Mouse (Mus musculus) MEL (cell line): ENCODE measurements around the gene Arhgap21. TPM values are rescaled to one million over a fixed set of nuclear protein-coding genes. Genes with fewer than 3 reads are reported as not detected.

Source experiments
- DNase-seq: peaks from one replicate; pipeline ENCODE4 v3.0.0; 2011; ENCODE audit warnings: low read depth, low spot score
- H3K27ac ChIP-seq: 2 replicates; pipeline ENCODE4 v1.5.1; 2012; ENCODE audit warnings: low read depth, mild to moderate bottlenecking, control low read depth, low read length, moderate library complexity; ENCODE audit not compliant: control insufficient read depth
- H3K27me3 ChIP-seq, 2 experiments: fragments of 150-350 bp in 1 of 2; sonication (generic) in 1 of 2; 2 replicates each; pipeline ENCODE4 v1.6.1; 2012; ENCODE audit warnings: low read length in 2 of 2, mild to moderate bottlenecking in 2 of 2, improper control_type of control experiment in 1 of 2, moderate library complexity in 1 of 2; ENCODE audit not compliant: insufficient read depth in 2 of 2, control insufficient read depth in 1 of 2
- H3K36me3 ChIP-seq, 2 experiments: 2 replicates each; pipeline ENCODE4 v1.6.1; 2012 to 2014; ENCODE audit warnings: low read length in 2 of 2, improper control_type of control experiment in 1 of 2, inconsistent platforms in 1 of 2, mild to moderate bottlenecking in 1 of 2; ENCODE audit not compliant: insufficient read depth in 2 of 2, control insufficient read depth in 1 of 2
- H3K4me1 ChIP-seq, 2 experiments: fragments of 150-350 bp in 1 of 2; sonication (generic) in 1 of 2; 2 replicates each; pipeline ENCODE4 v1.6.1; 2012; ENCODE audit warnings: low read length in 2 of 2, improper control_type of control experiment in 1 of 2, mild to moderate bottlenecking in 1 of 2; ENCODE audit not compliant: insufficient read depth in 2 of 2, control insufficient read depth in 1 of 2
- H3K4me3 ChIP-seq, 2 experiments: fragments of 150-350 bp in 1 of 2; sonication (generic) in 1 of 2; 2 replicates each; pipeline ENCODE4 v1.5.1; 2012; ENCODE audit warnings: low read depth in 2 of 2, low read length in 2 of 2, mild to moderate bottlenecking in 2 of 2, moderate library complexity in 2 of 2, control low read depth in 1 of 2, improper control_type of control experiment in 1 of 2; ENCODE audit not compliant: control insufficient read depth in 1 of 2, insufficient read depth in 1 of 2
- H3K79me2 ChIP-seq: 2 replicates; pipeline ENCODE4 v1.6.1; 2012; ENCODE audit warnings: mild to moderate bottlenecking, low read length, moderate library complexity; ENCODE audit not compliant: control insufficient read depth, poor library complexity, insufficient read depth
- H3K9ac ChIP-seq: 2 replicates; pipeline ENCODE4 v1.6.1; 2012; ENCODE audit warnings: low read depth, mild to moderate bottlenecking, control low read depth, low read length, moderate library complexity; ENCODE audit not compliant: control insufficient read depth, poor library complexity, severe bottlenecking
- H3K9me3 ChIP-seq: fragments of 150-350 bp; sonication (generic); replicated peaks from 2 replicates; pipeline ENCODE4 v1.6.1; 2012; ENCODE audit warnings: mild to moderate bottlenecking, low read length, improper control_type of control experiment, moderate library complexity; ENCODE audit not compliant: insufficient read depth
- CHD1 ChIP-seq: IDR thresholded peaks from 2 replicates; pipeline ENCODE4 v1.6.1; 2012; ENCODE audit warnings: low read depth, mild to moderate bottlenecking, inconsistent platforms, low read length, improper control_type of control experiment
- CHD2 ChIP-seq: IDR thresholded peaks from 2 replicates; pipeline ENCODE4 v1.6.1; 2011; ENCODE audit warnings: low read length, improper control_type of control experiment
- CTCF ChIP-seq, 3 experiments: IDR thresholded peaks in 2 of 3; conservative IDR thresholded peaks in 1 of 3; 2 replicates each; pipeline ENCODE4 v1.5.1; 2011 to 2012; ENCODE audit warnings: low read length in 3 of 3, low read depth in 2 of 3, mild to moderate bottlenecking in 2 of 3, improper control_type of control experiment in 1 of 3, inconsistent platforms in 1 of 3, mixed read lengths in 1 of 3, moderate library complexity in 1 of 3; ENCODE audit not compliant: control insufficient read depth in 1 of 3, insufficient read depth in 1 of 3, poor library complexity in 1 of 3, severe bottlenecking in 1 of 3
- EP300 ChIP-seq, 2 experiments: IDR thresholded peaks; 2 replicates each; pipeline ENCODE4 v1.6.1; 2011; ENCODE audit warnings: improper control_type of control experiment in 2 of 2, low read length in 2 of 2, low read depth in 1 of 2, mild to moderate bottlenecking in 1 of 2
- GABPA ChIP-seq: IDR thresholded peaks from 2 replicates; pipeline ENCODE4 v1.6.1; 2012; ENCODE audit warnings: low read depth, mild to moderate bottlenecking, inconsistent platforms, low read length, improper control_type of control experiment, moderate library complexity
- HCFC1 ChIP-seq: IDR thresholded peaks from 2 replicates; pipeline ENCODE4 v1.6.1; 2012; ENCODE audit warnings: low read depth, mild to moderate bottlenecking, inconsistent platforms, low read length, improper control_type of control experiment, moderate library complexity
- MYC ChIP-seq: IDR thresholded peaks from 2 replicates; pipeline ENCODE4 v1.6.1; 2011; ENCODE audit warnings: low read depth, mild to moderate bottlenecking, low read length, improper control_type of control experiment, moderate library complexity
- NELFE ChIP-seq: IDR thresholded peaks from 2 replicates; pipeline ENCODE4 v1.6.1; 2011; ENCODE audit warnings: low read depth, low read length, improper control_type of control experiment
- NRF1 ChIP-seq: IDR thresholded peaks from 2 replicates; pipeline ENCODE4 v1.6.1; 2014; ENCODE audit warnings: low read depth, mild to moderate bottlenecking, inconsistent platforms, low read length, improper control_type of control experiment, moderate library complexity; ENCODE audit not compliant: poor library complexity, insufficient read depth, severe bottlenecking
- POLR2A ChIP-seq, 2 experiments: IDR thresholded peaks; 2 replicates each; pipeline ENCODE4 v1.6.1; 2011 to 2012; ENCODE audit warnings: low read length in 2 of 2, mild to moderate bottlenecking in 2 of 2, control low read depth in 1 of 2, improper control_type of control experiment in 1 of 2, low read depth in 1 of 2, moderate library complexity in 1 of 2; ENCODE audit not compliant: control insufficient read depth in 1 of 2, insufficient read depth in 1 of 2, poor library complexity in 1 of 2
- POLR2AphosphoS2 ChIP-seq: IDR thresholded peaks from 2 replicates; pipeline ENCODE4 v1.6.1; 2011; ENCODE audit warnings: low read length, improper control_type of control experiment
- POLR2AphosphoS5 ChIP-seq: IDR thresholded peaks from 2 replicates; pipeline ENCODE4 v1.6.1; 2012; ENCODE audit warnings: low read depth, borderline replicate concordance, mild to moderate bottlenecking, inconsistent platforms, low read length, moderate library complexity, mixed read lengths
- RAD21 ChIP-seq: IDR thresholded peaks from 2 replicates; pipeline ENCODE4 v1.6.1; 2011; ENCODE audit warnings: mild to moderate bottlenecking, low read depth, low read length, improper control_type of control experiment
- RCOR1 ChIP-seq: IDR thresholded peaks from 2 replicates; pipeline ENCODE4 v1.6.1; 2012; ENCODE audit warnings: low read depth, mild to moderate bottlenecking, inconsistent platforms, low read length, improper control_type of control experiment
- SMC3 ChIP-seq: IDR thresholded peaks from 2 replicates; pipeline ENCODE4 v1.6.1; 2011; ENCODE audit warnings: low read depth, low read length, improper control_type of control experiment
- TBP ChIP-seq: IDR thresholded peaks from 2 replicates; pipeline ENCODE4 v1.8.0; 2011; ENCODE audit warnings: low read depth, low read length, improper control_type of control experiment
- UBTF ChIP-seq: IDR thresholded peaks from 2 replicates; pipeline ENCODE4 v1.6.1; 2012; ENCODE audit warnings: low read depth, mild to moderate bottlenecking, inconsistent platforms, low read length, improper control_type of control experiment, moderate library complexity, borderline replicate concordance; ENCODE audit not compliant: insufficient read depth
- USF1 ChIP-seq: IDR thresholded peaks from 2 replicates; pipeline ENCODE4 v1.6.1; 2014; ENCODE audit warnings: low read depth, mild to moderate bottlenecking, inconsistent platforms, low read length, improper control_type of control experiment, moderate library complexity
- ZC3H11A ChIP-seq: IDR thresholded peaks from 2 replicates; pipeline ENCODE4 v1.6.1; 2012; ENCODE audit warnings: low read depth, mild to moderate bottlenecking, inconsistent platforms, low read length, improper control_type of control experiment
- ZKSCAN1 ChIP-seq: IDR thresholded peaks from 2 replicates; pipeline ENCODE4 v1.6.1; 2012; ENCODE audit warnings: low read depth, mild to moderate bottlenecking, inconsistent platforms, low read length, improper control_type of control experiment, moderate library complexity
- ZMIZ1 ChIP-seq: IDR thresholded peaks from 2 replicates; pipeline ENCODE4 v1.6.1; 2012; ENCODE audit warnings: low read depth, mild to moderate bottlenecking, inconsistent platforms, low read length, improper control_type of control experiment, moderate library complexity
- ZNF384 ChIP-seq: IDR thresholded peaks from 2 replicates; pipeline ENCODE4 v1.6.1; 2012; ENCODE audit warnings: low read depth, mild to moderate bottlenecking, inconsistent platforms, low read length, improper control_type of control experiment
- polyA plus RNA-seq, 2 experiments: library from polyadenylated mRNA; stranded (reverse) in 1 of 2; unstranded in 1 of 2; fragments of >175 nt in 1 of 2; fragments of >200 nt in 1 of 2; gene quantifications; 2 replicates each; pipeline versions ENCODE4 v1.2.1 to v1.2.4; 2012; ENCODE audit warnings: low replicate concordance in 2 of 2, low read depth in 1 of 2; ENCODE audit not compliant: insufficient read length in 2 of 2, insufficient read depth in 1 of 2, missing spikeins in 1 of 2
- total RNA-seq: library from RNA; depleted of rRNA; stranded (reverse); fragments of 300-350 nt; gene quantifications from 2 replicates; pipeline ENCODE4 v1.2.3, GENCODE M21; 2012

The Arhgap21 gene
- total and polyA plus RNA-seq, 3 experiments: 12.4 to 104 (median 30.6) TPM

DNA sequence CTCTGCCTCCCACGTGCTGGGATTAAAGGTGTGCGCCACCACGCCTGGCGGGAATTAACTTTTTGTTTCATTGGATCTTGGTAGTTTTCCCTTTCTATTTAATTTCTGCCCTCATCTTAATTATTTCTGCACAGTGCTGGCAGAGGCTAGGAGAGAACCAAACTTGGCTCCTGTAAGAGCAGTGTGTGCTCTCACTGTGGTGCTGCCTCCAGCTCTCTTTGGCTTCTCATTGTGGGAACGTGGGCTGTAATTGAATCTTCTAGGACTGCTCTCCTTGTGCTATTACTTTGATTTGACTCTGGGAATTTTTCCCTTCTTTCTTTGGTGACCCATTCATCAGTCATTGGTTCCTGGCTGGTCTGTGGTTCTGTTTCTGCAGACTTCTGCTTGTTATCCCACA lies 94.1 kb downstream of the Arhgap21 start:
- TF ChIP-seq ZNF384 (no peak), POLR2AphosphoS2 (no peak), EP300 (IDR thresholded peaks at IDR 0.05; ENCODE audit: low read depth in 1 of 2, low read length in 2 of 2) (no peak), POLR2A (IDR thresholded peaks at IDR 0.05; ENCODE audit: control insufficient read depth in 1 of 2, insufficient read depth in 1 of 2, low read depth in 1 of 2, low read length in 2 of 2, poor library complexity in 1 of 2) (no peak), ZC3H11A (no peak), ZMIZ1 (no peak), RCOR1 (no peak), NELFE (no peak), CHD1 (no peak), POLR2AphosphoS5 (no peak)
- no peak overlapping the region for H3K9ac ChIP-seq
- H3K27me3 ChIP-seq: no peaks in the 10 kb centered on the region
- no peak for DNase-seq
- H3K79me2 ChIP-seq: no peaks in the 10 kb centered on the region
- H3K27ac ChIP-seq: no peak overlapping the region
- H3K36me3 ChIP-seq: no peaks in the 10 kb centered on the region
- H3K9me3 ChIP-seq: no peaks in the 10 kb centered on the region
- no peak overlapping the region for H3K4me3 ChIP-seq
- no peaks in the 10 kb centered on the region for H3K4me1 ChIP-seq

DNA sequence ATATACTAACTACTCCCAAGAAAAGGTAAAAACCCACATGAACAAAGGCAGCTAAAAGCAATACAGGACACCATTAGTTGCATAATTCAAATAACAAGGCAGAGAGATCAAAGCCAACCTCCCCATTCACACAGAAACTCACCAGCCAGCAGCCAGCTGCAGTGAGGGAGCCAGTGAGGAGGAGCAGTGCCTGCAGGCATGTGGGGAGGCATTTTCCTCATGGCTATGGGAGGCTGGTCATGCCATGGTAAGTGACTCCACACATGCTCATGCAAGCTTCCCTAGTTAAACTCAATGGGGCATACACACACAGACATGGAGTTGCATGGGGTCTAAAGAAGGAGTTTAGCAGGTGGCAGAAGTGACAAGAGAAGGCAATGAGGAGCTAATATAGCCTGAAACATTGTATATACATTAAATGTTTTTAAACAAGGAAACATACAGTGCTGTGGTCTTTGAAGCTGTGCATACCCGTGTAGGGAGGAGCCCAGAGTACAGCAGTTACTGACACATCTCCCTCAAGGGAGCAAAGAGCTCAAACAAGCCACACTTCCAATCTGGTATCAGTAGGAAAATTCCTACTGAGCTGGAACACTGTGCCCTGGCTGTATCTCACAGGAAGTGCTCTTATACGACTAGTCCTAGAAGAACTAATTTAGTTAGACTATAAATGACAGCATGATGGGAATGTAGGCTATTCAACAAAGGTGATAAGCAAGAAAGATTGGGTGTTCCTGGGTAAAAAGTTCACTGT lies 99.3 kb downstream of the Arhgap21 start:
- Histone ChIP-seq H3K9me3 (no peaks in the 10 kb centered on the region), H3K79me2 (no peaks in the 10 kb centered on the region), H3K4me1 (peaks cover 0 to 3% of the 10 kb centered on the region in 2 experiments; a peak in 1 of 4 replicates), H3K36me3 (peaks cover 0 to 1% of the 10 kb centered on the region in 2 experiments; a peak in 1 of 4 replicates), H3K27me3 (no peaks in the 10 kb centered on the region), H3K9ac (no peak overlapping the region), H3K4me3 (no peak overlapping the region), H3K27ac (no peak overlapping the region)
- TF ChIP-seq MYC (no peak), USF1 (no peak), TBP (no peak), ZKSCAN1 (no peak), POLR2AphosphoS2 (no peak), POLR2AphosphoS5 (no peak), HCFC1 (no peak), EP300 (IDR thresholded peaks at IDR 0.05; ENCODE audit: low read depth in 1 of 2, low read length in 2 of 2) (no peak), ZC3H11A (no peak), RAD21 (no peak), ZMIZ1 (no peak), SMC3 (no peak), ZNF384 (no peak), CHD2 (no peak), GABPA (no peak), NRF1 (no peak), UBTF (no peak), CTCF (IDR thresholded peaks at IDR 0.05 in 2 of 3, conservative IDR thresholded peaks at IDR 0.05 in 1 of 3; ENCODE audit: control insufficient read depth in 1 of 3, insufficient read depth in 1 of 3, low read depth in 2 of 3, low read length in 3 of 3, poor library complexity in 1 of 3, severe bottlenecking in 1 of 3) (no peak)
- DNase-seq: no peak
